Mouse (Mus musculus) ZHBTc4 (cell line): Measurements from ENCODE around the gene Ccdc180.

Source experiments
- DNase-seq: peaks from one replicate; pipeline ENCODE4 v3.0.0-alpha.2; 2011; ENCODE audit warnings: low read depth, low spot score

The Ccdc180 gene

GRCm38 (mm10) chr4:45971806-45972447 is 81.8 kb downstream of the Ccdc180 start:
- peak; percentile 96 for DNase-seq

- peak; percentile 31 for DNase-seq
These were observed 82.3 kb downstream of the Ccdc180 start for GRCm38 (mm10) chr4:45972448-45972854.

GRCm38 (mm10) chr4:45972951-45973350 is 82.8 kb downstream of the Ccdc180 start:
- no peak for DNase-seq

- no peak for DNase-seq
These were observed 87.0 kb downstream of the Ccdc180 start for GRCm38 (mm10) chr4:45976931-45977667.

GRCm38 (mm10) chr4:45979916-45980315 is 89.8 kb downstream of the Ccdc180 start:
- DNase-seq, result no peak

- DNase-seq, result no peak
These were observed 91.0 kb downstream of the Ccdc180 start for GRCm38 (mm10) chr4:45981054-45981453.

- DNase-seq, result peak; percentile 26
These were observed 100.5 kb downstream of the Ccdc180 start for GRCm38 (mm10) chr4:45990427-45991135.

- DNase-seq, result no peak
These were observed 108.4 kb downstream of the Ccdc180 start for GRCm38 (mm10) chr4:45998536-45998935.
